Mouse (Mus musculus) stomach, embryonic 14.5 days (tissue): Measurements from ENCODE around the gene Ski. TPM values are rescaled to one million over a fixed set of nuclear protein-coding genes. Genes with fewer than 3 reads are reported as not detected.

Experiments used
- ATAC-seq: fragments of 200-750 bp; cut with Nextera tagmentation; 2 replicates; pipeline ENCODE4 v1.8.0; 2017; ENCODE audit warnings: low read depth, moderate TSS enrichment; ENCODE audit not compliant: insufficient number of reproducible peaks, insufficient read depth, low FRiP score
- H3K27ac ChIP-seq: fragments of 300-500 bp; sonication (generic); 2 replicates; pipeline ENCODE4 v1.5.1; 2014; ENCODE audit warnings: mild to moderate bottlenecking, low read length, moderate library complexity, mixed read lengths
- H3K27me3 ChIP-seq: fragments of 300-500 bp; sonication (generic); 2 replicates; pipeline ENCODE4 v1.6.1; 2014; ENCODE audit warnings: low read length, control low read depth, mixed read lengths; ENCODE audit not compliant: control insufficient read depth, insufficient read depth
- H3K36me3 ChIP-seq: fragments of 300-500 bp; sonication (generic); 2 replicates; pipeline ENCODE4 v1.6.1; 2014; ENCODE audit warnings: mild to moderate bottlenecking, control low read depth, low read length, moderate library complexity, mixed read lengths; ENCODE audit not compliant: control insufficient read depth, insufficient read depth
- H3K4me1 ChIP-seq: fragments of 300-500 bp; sonication (generic); 2 replicates; pipeline ENCODE4 v1.6.1; 2014; ENCODE audit warnings: low read length, control low read depth, mixed read lengths; ENCODE audit not compliant: control insufficient read depth, insufficient read depth
- H3K4me2 ChIP-seq: fragments of 300-500 bp; sonication (generic); replicated peaks from 2 replicates; pipeline ENCODE4 v1.6.1; 2014; ENCODE audit warnings: low read depth, low read length, control low read depth
- H3K4me3 ChIP-seq: fragments of 300-500 bp; sonication (generic); 2 replicates; pipeline ENCODE4 v1.5.1; 2014; ENCODE audit warnings: low read depth, low read length, control low read depth
- H3K9ac ChIP-seq: fragments of 300-500 bp; sonication (generic); replicated peaks from 2 replicates; pipeline ENCODE4 v1.6.1; 2014; ENCODE audit warnings: low read depth, mild to moderate bottlenecking, control low read depth, low read length, moderate library complexity, mixed read lengths
- H3K9me3 ChIP-seq: fragments of 300-500 bp; sonication (generic); 2 replicates; pipeline ENCODE4 v1.6.1; 2016; ENCODE audit warnings: low read depth, low read length, control low read depth; ENCODE audit not compliant: control insufficient read depth
- WGBS: fragments of 180-500 bp; shearing (Covaris S2); extraction: QIAGEN DNeasy Blood & Tissue Kit; methylation state at CpG from one replicate; pipeline ENCODE4 v1.1.7; 2014; 5-methylcytosine and 5-hydroxymethylcytosine counted together
- polyA plus RNA-seq: library from polyadenylated mRNA; unstranded; fragments of >200 nt; fragmentation: Nextera tagmentation; extraction: Ambion mirVana; gene quantifications from 2 replicates; pipeline ENCODE4 v1.2.1, GENCODE M21; 2014

The Ski gene
- polyA plus RNA-seq, 1 experiment from 2014 or later: 32.0 TPM

DNA sequence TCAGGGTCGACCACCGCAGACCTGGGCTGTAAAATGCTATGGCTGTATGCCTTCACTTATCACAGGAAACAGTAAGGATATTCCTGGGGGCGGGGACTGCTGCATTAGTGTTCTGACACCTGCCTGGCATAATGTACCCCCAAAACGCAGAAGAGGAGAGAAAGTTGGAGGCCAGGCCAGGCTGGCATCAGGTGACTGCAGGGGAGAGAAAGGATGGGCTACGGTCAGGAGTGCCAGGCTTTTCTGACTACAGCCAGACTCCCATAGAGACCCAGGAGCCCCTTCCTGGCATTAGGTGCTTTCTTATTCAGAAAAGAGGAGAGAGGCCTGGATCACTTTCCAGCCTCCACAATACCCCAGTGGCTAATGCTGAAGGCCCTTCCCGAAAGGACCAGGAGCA, 17.1 kb upstream of the Ski start:
- ATAC-seq: no peak
- 61% methylated on average over 6 of the region's 6 CpGs for WGBS

GRCm38 (mm10) chr4:155238276-155238675, 15.9 kb upstream of the Ski start:
- ATAC-seq: no peak
- Histone ChIP-seq H3K27ac (peak overlapping the region; percentile 22; the same call in 1 of the 2 replicates), H3K4me2 (no peak overlapping the region), H3K9me3 (no peaks in the 10 kb centered on the region), H3K9ac (no peak overlapping the region), H3K4me3 (no peak overlapping the region), H3K36me3 (no peaks in the 10 kb centered on the region), H3K27me3 (no peaks in the 10 kb centered on the region), H3K4me1 (peaks cover 37% of the 10 kb centered on the region)
- WGBS: 55% methylated on average over 5 of the region's 5 CpGs

More for the DNA sequence above, 17.1 kb upstream of the Ski start:
- no peak overlapping the region for H3K9ac ChIP-seq
- H3K27me3 ChIP-seq: no peaks in the 10 kb centered on the region
- H3K4me1 ChIP-seq: peaks cover 25% of the 10 kb centered on the region
- H3K9me3 ChIP-seq: no peaks in the 10 kb centered on the region
- H3K36me3 ChIP-seq: no peaks in the 10 kb centered on the region
- no peak overlapping the region for H3K4me2 ChIP-seq
- no peak overlapping the region for H3K27ac ChIP-seq
- H3K4me3 ChIP-seq: no peak overlapping the region

- Histone ChIP-seq H3K36me3 (no peaks in the 10 kb centered on the region), H3K27ac (peak overlapping the region; percentile 99), H3K9ac (no peak overlapping the region), H3K9me3 (no peaks in the 10 kb centered on the region), H3K27me3 (no peaks in the 10 kb centered on the region), H3K4me3 (no peak overlapping the region), H3K4me2 (no peak overlapping the region), H3K4me1 (peaks cover 39% of the 10 kb centered on the region)
- ATAC-seq: no peak
- 77% methylated on average over 12 of the region's 12 CpGs for WGBS
These were observed 14.5 kb upstream of the Ski start for GRCm38 (mm10) chr4:155236737-155237385.

DNA sequence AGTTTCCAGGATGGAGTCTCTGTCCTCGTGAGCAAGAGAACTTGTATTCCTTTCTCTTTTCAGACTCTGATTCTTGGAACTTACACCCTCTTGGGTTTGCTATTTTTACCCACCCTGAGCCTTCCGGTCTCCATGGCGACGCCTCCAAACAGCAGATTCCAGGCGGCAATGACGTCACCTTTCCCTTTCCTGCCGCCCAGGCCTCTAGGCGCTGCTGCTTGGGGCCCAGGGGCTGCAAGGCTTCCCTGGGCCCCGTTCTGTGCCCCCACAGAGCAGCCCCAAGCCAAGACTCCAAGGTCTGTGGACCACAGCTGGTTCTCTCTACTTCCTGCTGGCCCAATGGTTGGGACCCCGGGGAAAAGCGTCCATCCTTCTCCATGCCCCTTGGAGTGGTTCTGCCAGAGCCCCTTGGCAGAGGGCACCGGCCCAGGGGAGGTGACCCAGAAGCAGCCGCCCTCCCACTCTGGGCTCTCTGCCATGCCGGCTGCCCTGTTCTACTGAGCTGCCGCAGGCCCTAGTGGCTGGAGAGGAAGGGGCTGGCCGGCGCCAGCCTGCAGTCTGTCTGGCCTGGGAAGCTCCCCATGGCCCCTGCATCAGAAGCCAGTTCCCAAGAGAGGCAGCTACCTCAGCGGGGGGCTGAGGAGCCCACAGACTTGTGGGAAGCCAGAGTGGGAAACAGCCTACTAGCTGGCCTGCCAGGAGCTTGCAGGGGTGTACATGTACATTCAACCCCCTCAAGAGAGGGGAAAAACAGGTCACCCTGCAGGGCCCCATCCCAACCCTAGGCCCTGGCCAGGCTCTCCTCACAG, 13.1 kb upstream of the Ski start:
- peaks cover 39% of the 10 kb centered on the region for H3K4me1 ChIP-seq

DNA sequence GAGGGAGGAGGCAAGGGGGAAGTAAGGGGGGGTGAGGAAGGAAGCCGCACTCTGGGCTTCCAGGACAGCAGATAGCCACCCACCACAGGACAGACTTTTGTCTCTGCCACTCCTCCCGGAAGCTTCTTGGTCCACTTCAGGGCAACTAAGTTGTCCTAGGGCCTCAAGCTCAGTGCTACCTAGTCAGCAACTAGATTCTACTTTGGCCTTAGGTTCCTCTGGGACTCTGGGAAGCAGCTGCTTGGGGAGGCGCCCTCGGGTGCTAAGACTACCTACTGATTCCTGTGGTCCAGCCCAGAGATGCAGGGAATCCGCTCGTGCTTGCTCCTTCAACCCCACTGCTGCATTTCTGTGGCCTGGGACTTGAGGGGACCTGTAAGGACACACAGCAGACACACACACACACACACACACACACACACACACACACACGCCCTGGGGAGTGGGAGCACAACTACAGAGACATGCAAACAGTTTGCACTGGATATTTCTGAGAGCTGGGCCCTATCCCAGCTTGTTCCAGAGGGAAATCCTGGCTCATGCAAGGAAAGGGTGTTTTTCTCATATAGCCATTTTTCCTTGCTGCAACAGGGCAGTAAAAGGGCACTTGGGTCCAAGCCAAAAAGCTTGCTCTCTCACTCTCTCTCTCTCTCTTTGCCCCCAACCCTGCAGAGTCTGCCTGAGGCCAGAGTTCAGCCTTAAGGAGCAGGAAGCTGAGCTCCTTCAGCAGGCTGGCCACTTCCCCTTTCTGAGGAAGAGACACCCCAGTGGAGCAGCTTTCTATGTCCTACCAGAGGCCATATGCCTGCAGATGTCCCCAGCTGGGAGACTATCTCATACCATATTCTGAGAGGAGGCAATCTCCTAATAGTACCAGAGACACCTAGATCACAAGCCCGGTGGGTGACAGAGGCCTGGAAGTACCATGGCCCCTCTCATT, 12.2 kb upstream of the Ski start:
- H3K27me3 ChIP-seq: no peaks in the 10 kb centered on the region
- no peaks in the 10 kb centered on the region for H3K36me3 ChIP-seq
- no peak overlapping the region for H3K4me3 ChIP-seq
- peak overlapping the region; percentile 99 for H3K27ac ChIP-seq
- no peaks in the 10 kb centered on the region for H3K9me3 ChIP-seq
- ATAC-seq: 0 out of 2 replicates have a peak, but pooled peaks have one; percentile 0
- H3K9ac ChIP-seq: peak overlapping the region; percentile 10; the same call in 1 of the 2 replicates
- H3K4me1 ChIP-seq: peaks cover 39% of the 10 kb centered on the region
- WGBS: 47% methylated on average over 8 of the region's 8 CpGs
- H3K4me2 ChIP-seq: peak overlapping the region; percentile 30

More for the DNA sequence above, 13.1 kb upstream of the Ski start:
- Histone ChIP-seq H3K36me3 (no peaks in the 10 kb centered on the region), H3K4me3 (no peak overlapping the region), H3K9ac (no peak overlapping the region; the same call in 1 of the 2 replicates), H3K27me3 (no peaks in the 10 kb centered on the region), H3K4me2 (peak overlapping the region; percentile 30), H3K9me3 (no peaks in the 10 kb centered on the region), H3K27ac (peak overlapping the region; percentile 99)
- WGBS: 9% methylated on average over 18 of the region's 18 CpGs
- peak; percentile 83 for ATAC-seq

DNA sequence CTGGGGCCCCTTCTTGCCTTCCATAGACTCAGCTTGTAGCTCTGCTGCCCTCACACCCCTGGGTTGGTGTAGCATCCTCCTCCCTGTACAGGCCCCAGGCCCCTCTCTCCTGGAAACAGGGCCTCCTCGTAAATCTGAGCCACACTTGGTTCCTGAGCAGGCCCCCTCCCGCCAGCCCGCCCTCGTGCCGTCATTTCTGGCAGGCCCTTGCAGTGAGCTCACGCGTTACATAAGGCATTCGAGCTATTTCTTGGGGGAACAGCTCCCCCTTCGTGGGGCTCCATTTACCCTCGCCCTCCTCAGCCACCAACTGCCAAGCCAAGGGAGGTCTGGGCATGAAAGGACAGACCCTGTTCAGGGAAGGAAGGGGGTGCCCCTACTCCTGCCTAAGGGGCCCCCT, 11.5 kb upstream of the Ski start:
- H3K4me2 ChIP-seq: 0 out of 2 replicates have a peak overlapping the region, but pooled peaks have one; percentile 30
- no peaks in the 10 kb centered on the region for H3K27me3 ChIP-seq
- H3K9ac ChIP-seq: 0 out of 2 replicates have a peak overlapping the region, but pooled peaks have one; percentile 10
- no peaks in the 10 kb centered on the region for H3K9me3 ChIP-seq
- H3K4me1 ChIP-seq: peaks cover 39% of the 10 kb centered on the region
- peak; percentile 62; the same call in 1 of the 2 replicates for ATAC-seq
- WGBS: 5% methylated on average over 10 of the region's 10 CpGs
- no peak overlapping the region for H3K4me3 ChIP-seq
- H3K27ac ChIP-seq: peak overlapping the region; percentile 99
- no peaks in the 10 kb centered on the region for H3K36me3 ChIP-seq

- Histone ChIP-seq H3K9me3 (no peaks in the 10 kb centered on the region), H3K4me2 (no peak overlapping the region), H3K27me3 (no peaks in the 10 kb centered on the region), H3K27ac (no peak overlapping the region), H3K9ac (no peak overlapping the region), H3K4me3 (no peak overlapping the region), H3K36me3 (no peaks in the 10 kb centered on the region), H3K4me1 (peaks cover 10% of the 10 kb centered on the region)
- ATAC-seq: no peak
- 71% methylated on average over 5 of the region's 5 CpGs for WGBS
These were observed 6.1 kb upstream of the Ski start for GRCm38 (mm10) chr4:155228461-155228860.

GRCm38 (mm10) chr4:155227986-155228385, 5.6 kb upstream of the Ski start:
- H3K9ac ChIP-seq: no peak overlapping the region
- H3K9me3 ChIP-seq: no peaks in the 10 kb centered on the region
- ATAC-seq: no peak
- H3K4me2 ChIP-seq: no peak overlapping the region
- 78% methylated on average over 4 of the region's 4 CpGs for WGBS
- peaks cover 6% of the 10 kb centered on the region; the same call in 1 of the 2 replicates for H3K4me1 ChIP-seq
- H3K27me3 ChIP-seq: no peaks in the 10 kb centered on the region
- no peak overlapping the region for H3K4me3 ChIP-seq
- no peak overlapping the region for H3K27ac ChIP-seq
- H3K36me3 ChIP-seq: no peaks in the 10 kb centered on the region
